Mouse (Mus musculus) MEL (cell line): ENCODE data around the gene Ntn1. TPM values are rescaled to one million over a fixed set of nuclear protein-coding genes. Genes with fewer than 3 reads are reported as not detected.
A peak's percentile ranks its signal among the peaks of the same experiment; 100 is the strongest.

ENCODE experiments used
- DNase-seq: peaks from one replicate; pipeline ENCODE4 v3.0.0; 2011; ENCODE audit warnings: low read depth, low spot score
- H3K27ac ChIP-seq: 2 replicates; pipeline ENCODE4 v1.5.1; 2012; ENCODE audit warnings: low read depth, mild to moderate bottlenecking, control low read depth, low read length, moderate library complexity; ENCODE audit not compliant: control insufficient read depth
- H3K27me3 ChIP-seq, 2 experiments: fragments of 150-350 bp in 1 of 2; sonication (generic) in 1 of 2; 2 replicates each; pipeline ENCODE4 v1.6.1; 2012; ENCODE audit warnings: low read length in 2 of 2, mild to moderate bottlenecking in 2 of 2, improper control_type of control experiment in 1 of 2, moderate library complexity in 1 of 2; ENCODE audit not compliant: insufficient read depth in 2 of 2, control insufficient read depth in 1 of 2
- H3K36me3 ChIP-seq, 2 experiments: 2 replicates each; pipeline ENCODE4 v1.6.1; 2012 to 2014; ENCODE audit warnings: low read length in 2 of 2, improper control_type of control experiment in 1 of 2, inconsistent platforms in 1 of 2, mild to moderate bottlenecking in 1 of 2; ENCODE audit not compliant: insufficient read depth in 2 of 2, control insufficient read depth in 1 of 2
- H3K4me1 ChIP-seq, 2 experiments: fragments of 150-350 bp in 1 of 2; sonication (generic) in 1 of 2; 2 replicates each; pipeline ENCODE4 v1.6.1; 2012; ENCODE audit warnings: low read length in 2 of 2, improper control_type of control experiment in 1 of 2, mild to moderate bottlenecking in 1 of 2; ENCODE audit not compliant: insufficient read depth in 2 of 2, control insufficient read depth in 1 of 2
- H3K4me3 ChIP-seq, 2 experiments: fragments of 150-350 bp in 1 of 2; sonication (generic) in 1 of 2; 2 replicates each; pipeline ENCODE4 v1.5.1; 2012; ENCODE audit warnings: low read depth in 2 of 2, low read length in 2 of 2, mild to moderate bottlenecking in 2 of 2, moderate library complexity in 2 of 2, control low read depth in 1 of 2, improper control_type of control experiment in 1 of 2; ENCODE audit not compliant: control insufficient read depth in 1 of 2, insufficient read depth in 1 of 2
- H3K79me2 ChIP-seq: 2 replicates; pipeline ENCODE4 v1.6.1; 2012; ENCODE audit warnings: mild to moderate bottlenecking, low read length, moderate library complexity; ENCODE audit not compliant: control insufficient read depth, poor library complexity, insufficient read depth
- H3K9ac ChIP-seq: 2 replicates; pipeline ENCODE4 v1.6.1; 2012; ENCODE audit warnings: low read depth, mild to moderate bottlenecking, control low read depth, low read length, moderate library complexity; ENCODE audit not compliant: control insufficient read depth, poor library complexity, severe bottlenecking
- H3K9me3 ChIP-seq: fragments of 150-350 bp; sonication (generic); replicated peaks from 2 replicates; pipeline ENCODE4 v1.6.1; 2012; ENCODE audit warnings: mild to moderate bottlenecking, low read length, improper control_type of control experiment, moderate library complexity; ENCODE audit not compliant: insufficient read depth
- CHD2 ChIP-seq: IDR thresholded peaks from 2 replicates; pipeline ENCODE4 v1.6.1; 2011; ENCODE audit warnings: low read length, improper control_type of control experiment
- CTCF ChIP-seq, 3 experiments: IDR thresholded peaks in 2 of 3; conservative IDR thresholded peaks in 1 of 3; 2 replicates each; pipeline ENCODE4 v1.5.1; 2011 to 2012; ENCODE audit warnings: low read length in 3 of 3, low read depth in 2 of 3, mild to moderate bottlenecking in 2 of 3, improper control_type of control experiment in 1 of 3, inconsistent platforms in 1 of 3, mixed read lengths in 1 of 3, moderate library complexity in 1 of 3; ENCODE audit not compliant: control insufficient read depth in 1 of 3, insufficient read depth in 1 of 3, poor library complexity in 1 of 3, severe bottlenecking in 1 of 3
- ELF1 ChIP-seq: IDR thresholded peaks from 2 replicates; pipeline ENCODE4 v1.6.1; 2014; ENCODE audit warnings: low read depth, mild to moderate bottlenecking, inconsistent platforms, low read length, improper control_type of control experiment, moderate library complexity
- ETS1 ChIP-seq: IDR thresholded peaks from 2 replicates; pipeline ENCODE4 v1.6.1; 2012; ENCODE audit warnings: low read depth, mild to moderate bottlenecking, inconsistent platforms, low read length, improper control_type of control experiment, moderate library complexity
- HCFC1 ChIP-seq: IDR thresholded peaks from 2 replicates; pipeline ENCODE4 v1.6.1; 2012; ENCODE audit warnings: low read depth, mild to moderate bottlenecking, inconsistent platforms, low read length, improper control_type of control experiment, moderate library complexity
- KAT2A ChIP-seq: conservative IDR thresholded peaks from 2 replicates; pipeline ENCODE4 v1.6.1; 2012; ENCODE audit warnings: low read depth, low read length, improper control_type of control experiment, inconsistent platforms
- MAX ChIP-seq: IDR thresholded peaks from 2 replicates; pipeline ENCODE4 v1.6.1; 2011; ENCODE audit warnings: low read length, improper control_type of control experiment
- MAZ ChIP-seq: IDR thresholded peaks from 2 replicates; pipeline ENCODE4 v1.6.1; 2012; ENCODE audit warnings: low read depth, mild to moderate bottlenecking, inconsistent platforms, low read length, improper control_type of control experiment
- MEF2A ChIP-seq: IDR thresholded peaks from 2 replicates; pipeline ENCODE4 v1.6.1; 2014; ENCODE audit warnings: low read depth, mild to moderate bottlenecking, inconsistent platforms, low read length, improper control_type of control experiment; ENCODE audit not compliant: poor library complexity, insufficient replicate concordance, severe bottlenecking; ENCODE audit errors: extremely low read depth
- MXI1 ChIP-seq: IDR thresholded peaks from 2 replicates; pipeline ENCODE4 v1.6.1; 2011; ENCODE audit warnings: mild to moderate bottlenecking, low read depth, low read length, improper control_type of control experiment
- NRF1 ChIP-seq: IDR thresholded peaks from 2 replicates; pipeline ENCODE4 v1.6.1; 2014; ENCODE audit warnings: low read depth, mild to moderate bottlenecking, inconsistent platforms, low read length, improper control_type of control experiment, moderate library complexity; ENCODE audit not compliant: poor library complexity, insufficient read depth, severe bottlenecking
- POLR2A ChIP-seq, 2 experiments: IDR thresholded peaks; 2 replicates each; pipeline ENCODE4 v1.6.1; 2011 to 2012; ENCODE audit warnings: low read length in 2 of 2, mild to moderate bottlenecking in 2 of 2, control low read depth in 1 of 2, improper control_type of control experiment in 1 of 2, low read depth in 1 of 2, moderate library complexity in 1 of 2; ENCODE audit not compliant: control insufficient read depth in 1 of 2, insufficient read depth in 1 of 2, poor library complexity in 1 of 2
- POLR2AphosphoS5 ChIP-seq: IDR thresholded peaks from 2 replicates; pipeline ENCODE4 v1.6.1; 2012; ENCODE audit warnings: low read depth, borderline replicate concordance, mild to moderate bottlenecking, inconsistent platforms, low read length, moderate library complexity, mixed read lengths
- RAD21 ChIP-seq: IDR thresholded peaks from 2 replicates; pipeline ENCODE4 v1.6.1; 2011; ENCODE audit warnings: mild to moderate bottlenecking, low read depth, low read length, improper control_type of control experiment
- SIN3A ChIP-seq: IDR thresholded peaks from 2 replicates; pipeline ENCODE4 v1.6.1; 2012; ENCODE audit warnings: low read length, improper control_type of control experiment, inconsistent platforms
- SMC3 ChIP-seq: IDR thresholded peaks from 2 replicates; pipeline ENCODE4 v1.6.1; 2011; ENCODE audit warnings: low read depth, low read length, improper control_type of control experiment
- TAL1 ChIP-seq: IDR thresholded peaks from 2 replicates; pipeline ENCODE4 v1.6.1; 2012; ENCODE audit warnings: mild to moderate bottlenecking, inconsistent platforms, low read length, moderate library complexity, mixed read lengths
- TCF12 ChIP-seq: IDR thresholded peaks from 2 replicates; pipeline ENCODE4 v1.6.1; 2014; ENCODE audit warnings: low read depth, mild to moderate bottlenecking, inconsistent platforms, low read length, improper control_type of control experiment, moderate library complexity
- UBTF ChIP-seq: IDR thresholded peaks from 2 replicates; pipeline ENCODE4 v1.6.1; 2012; ENCODE audit warnings: low read depth, mild to moderate bottlenecking, inconsistent platforms, low read length, improper control_type of control experiment, moderate library complexity, borderline replicate concordance; ENCODE audit not compliant: insufficient read depth
- USF1 ChIP-seq: IDR thresholded peaks from 2 replicates; pipeline ENCODE4 v1.6.1; 2014; ENCODE audit warnings: low read depth, mild to moderate bottlenecking, inconsistent platforms, low read length, improper control_type of control experiment, moderate library complexity
- USF2 ChIP-seq, 2 experiments: IDR thresholded peaks; 2 replicates each; pipeline ENCODE4 v1.6.1; 2011 to 2012; ENCODE audit warnings: improper control_type of control experiment in 2 of 2, low read length in 2 of 2, borderline replicate concordance in 1 of 2, inconsistent platforms in 1 of 2, low read depth in 1 of 2, mild to moderate bottlenecking in 1 of 2; ENCODE audit not compliant: insufficient read depth in 1 of 2
- ZC3H11A ChIP-seq: IDR thresholded peaks from 2 replicates; pipeline ENCODE4 v1.6.1; 2012; ENCODE audit warnings: low read depth, mild to moderate bottlenecking, inconsistent platforms, low read length, improper control_type of control experiment
- ZKSCAN1 ChIP-seq: IDR thresholded peaks from 2 replicates; pipeline ENCODE4 v1.6.1; 2012; ENCODE audit warnings: low read depth, mild to moderate bottlenecking, inconsistent platforms, low read length, improper control_type of control experiment, moderate library complexity
- ZMIZ1 ChIP-seq: IDR thresholded peaks from 2 replicates; pipeline ENCODE4 v1.6.1; 2012; ENCODE audit warnings: low read depth, mild to moderate bottlenecking, inconsistent platforms, low read length, improper control_type of control experiment, moderate library complexity
- ZNF384 ChIP-seq: IDR thresholded peaks from 2 replicates; pipeline ENCODE4 v1.6.1; 2012; ENCODE audit warnings: low read depth, mild to moderate bottlenecking, inconsistent platforms, low read length, improper control_type of control experiment
- polyA plus RNA-seq, 2 experiments: library from polyadenylated mRNA; stranded (reverse) in 1 of 2; unstranded in 1 of 2; fragments of >175 nt in 1 of 2; fragments of >200 nt in 1 of 2; gene quantifications; 2 replicates each; pipeline versions ENCODE4 v1.2.1 to v1.2.4; 2012; ENCODE audit warnings: low replicate concordance in 2 of 2, low read depth in 1 of 2; ENCODE audit not compliant: insufficient read length in 2 of 2, insufficient read depth in 1 of 2, missing spikeins in 1 of 2
- total RNA-seq: library from RNA; depleted of rRNA; stranded (reverse); fragments of 300-350 nt; gene quantifications from 2 replicates; pipeline ENCODE4 v1.2.3, GENCODE M21; 2012

Gene Ntn1
- total and polyA plus RNA-seq, 3 experiments = not detected

DNA sequence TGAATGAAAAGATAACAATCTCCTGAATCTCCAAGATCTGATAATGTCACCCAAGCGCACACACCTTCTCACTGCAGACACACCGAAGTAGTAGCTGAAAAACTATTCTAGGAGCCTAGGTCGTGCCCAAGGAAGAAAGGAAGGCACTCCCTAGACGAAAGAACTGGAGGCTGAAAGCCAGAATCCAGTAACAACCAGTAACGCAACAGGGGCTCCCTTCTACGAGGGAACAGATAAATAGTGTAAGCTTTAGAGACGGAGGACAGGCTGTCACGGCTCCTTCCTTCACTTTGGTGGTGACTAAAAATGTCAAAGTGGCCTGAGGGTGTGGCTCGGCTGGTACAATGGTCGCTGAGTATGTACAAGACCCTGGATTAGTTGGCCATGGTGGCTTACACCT is 198.1 kb downstream of the Ntn1 start:
- H3K79me2 ChIP-seq = no peaks in the 10 kb centered on the region
- H3K4me3 ChIP-seq = no peak overlapping the region
- no peak overlapping the region for H3K27ac ChIP-seq
- no peaks in the 10 kb centered on the region for H3K9me3 ChIP-seq
- DNase-seq = no peak
- no peaks in the 10 kb centered on the region for H3K36me3 ChIP-seq
- TF ChIP-seq NRF1 (no peak), POLR2AphosphoS5 (no peak), POLR2A (IDR thresholded peaks at IDR 0.05; ENCODE audit: control insufficient read depth in 1 of 2, insufficient read depth in 1 of 2, low read depth in 1 of 2, low read length in 2 of 2, poor library complexity in 1 of 2) (no peak)
- no peak overlapping the region for H3K9ac ChIP-seq
- H3K4me1 ChIP-seq = peaks cover 0 to 5% of the 10 kb centered on the region in 2 experiments; a peak in 2 of 4 replicates
- no peaks in the 10 kb centered on the region for H3K27me3 ChIP-seq

DNA sequence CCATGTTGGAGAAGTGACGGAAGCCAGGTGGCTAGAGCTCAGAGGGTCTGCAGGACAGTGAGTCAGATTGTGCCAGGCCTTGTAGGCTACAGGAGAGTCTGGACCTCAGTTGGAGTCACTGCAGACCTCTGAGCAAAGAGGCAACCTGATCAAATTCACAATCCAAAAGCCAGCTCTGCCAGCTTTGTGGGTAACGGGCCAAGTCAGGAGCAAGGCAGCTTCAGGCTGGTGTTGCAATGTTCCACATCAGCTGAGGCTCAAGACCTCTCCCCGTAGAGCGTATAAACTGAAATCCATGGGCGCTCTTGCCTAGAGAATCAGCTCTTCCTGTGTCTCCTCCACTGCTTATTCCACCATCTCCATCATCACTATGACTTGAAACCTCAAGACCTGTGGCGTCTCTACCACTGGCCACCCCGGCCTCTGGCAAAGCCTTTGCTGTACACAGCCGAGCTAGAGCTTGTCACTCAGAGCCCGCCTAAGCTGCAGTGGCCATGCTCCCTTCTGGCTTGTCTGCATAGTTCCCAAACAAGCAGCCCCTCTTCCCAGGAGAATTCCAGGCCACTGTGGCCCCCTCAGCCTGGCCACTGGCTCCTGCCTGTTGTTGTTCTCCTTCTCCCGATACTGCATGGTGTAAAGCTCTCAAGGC is 198.7 kb downstream of the Ntn1 start:
- H3K9me3 ChIP-seq = no peaks in the 10 kb centered on the region
- DNase-seq = no peak
- peaks cover 0 to 5% of the 10 kb centered on the region in 2 experiments; a peak in 2 of 4 replicates for H3K4me1 ChIP-seq

DNA sequence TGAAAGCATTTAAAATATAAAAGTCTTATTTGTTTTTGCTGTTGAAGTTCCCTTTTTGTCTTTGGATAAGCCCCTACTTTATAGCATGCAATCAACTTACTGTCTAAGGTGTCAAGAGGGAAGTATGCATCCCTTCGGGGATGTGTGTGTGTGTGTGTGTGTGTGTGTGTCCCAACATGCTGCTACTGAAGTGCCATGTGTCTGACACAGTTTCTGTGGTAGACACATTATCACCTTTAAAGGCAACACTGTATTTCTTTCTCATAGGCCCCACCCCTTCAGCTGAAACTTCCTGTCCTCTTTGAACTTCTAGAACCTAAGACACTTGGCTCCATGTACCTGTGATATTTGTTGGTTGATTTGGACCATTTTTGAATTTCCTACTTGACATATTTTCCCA is 199.6 kb downstream of the Ntn1 start:
- Histone ChIP-seq H3K4me1 (peaks cover 0 to 5% of the 10 kb centered on the region in 2 experiments; a peak in 2 of 4 replicates), H3K36me3 (no peaks in the 10 kb centered on the region), H3K9ac (no peak overlapping the region), H3K27ac (no peak overlapping the region), H3K79me2 (no peaks in the 10 kb centered on the region), H3K9me3 (no peaks in the 10 kb centered on the region), H3K4me3 (no peak overlapping the region), H3K27me3 (no peaks in the 10 kb centered on the region)
- peak; percentile 18 for DNase-seq
- TF ChIP-seq NRF1 (no peak), MXI1 (no peak), UBTF (no peak), CTCF (IDR thresholded peaks at IDR 0.05 in 2 of 3, conservative IDR thresholded peaks at IDR 0.05 in 1 of 3; ENCODE audit: control insufficient read depth in 1 of 3, insufficient read depth in 1 of 3, low read depth in 2 of 3, low read length in 3 of 3, poor library complexity in 1 of 3, severe bottlenecking in 1 of 3) (no peak), MAZ (no peak), RAD21 (no peak), SIN3A (no peak), ZMIZ1 (no peak), HCFC1 (no peak), ETS1 (no peak), ZKSCAN1 (no peak), KAT2A (no peak), MAX (no peak), SMC3 (no peak), ZNF384 (no peak), TCF12 (no peak), MEF2A (no peak)

More for the DNA sequence above, 198.7 kb downstream of the Ntn1 start:
- Histone ChIP-seq H3K9ac (no peak overlapping the region), H3K27ac (no peak overlapping the region), H3K79me2 (no peaks in the 10 kb centered on the region), H3K36me3 (no peaks in the 10 kb centered on the region), H3K4me3 (no peak overlapping the region), H3K27me3 (no peaks in the 10 kb centered on the region)
- no peak for TF ChIP-seq ZC3H11A
- TF ChIP-seq UBTF = no peak
- no peak for TF ChIP-seq ELF1
- TF ChIP-seq TAL1 = no peak
- no peak for TF ChIP-seq KAT2A
- no peak for TF ChIP-seq MEF2A
- no peak for TF ChIP-seq ZNF384
- TF ChIP-seq USF1 = no peak
- no peak for TF ChIP-seq POLR2AphosphoS5
- no peak for TF ChIP-seq USF2 (IDR thresholded peaks at IDR 0.05; ENCODE audit: borderline replicate concordance in 1 of 2, insufficient read depth in 1 of 2, low read depth in 1 of 2, low read length in 2 of 2)
- no peak for TF ChIP-seq CTCF (IDR thresholded peaks at IDR 0.05 in 2 of 3, conservative IDR thresholded peaks at IDR 0.05 in 1 of 3; ENCODE audit: control insufficient read depth in 1 of 3, insufficient read depth in 1 of 3, low read depth in 2 of 3, low read length in 3 of 3, poor library complexity in 1 of 3, severe bottlenecking in 1 of 3)
- no peak for TF ChIP-seq CHD2
- no peak for TF ChIP-seq TCF12
- TF ChIP-seq MXI1 = no peak
- no peak for TF ChIP-seq NRF1
